Mouse (Mus musculus) CD4-positive, CD25-positive, alpha-beta regulatory T cell, adult 4 months (primary cell): ENCODE measurements around the gene Gm38431. TPM values are rescaled to one million over a fixed set of nuclear protein-coding genes. Genes with fewer than 3 reads are reported as not detected.

ENCODE experiments used
- polyA plus RNA-seq, 2 experiments: library from polyadenylated mRNA; unstranded; fragments of 100-300 nt; shearing (Covaris generic); gene quantifications; one replicate each; pipeline ENCODE4 v1.2.1; 2017

Gene Gm38431
- polyA plus RNA-seq, 2 experiments from 2014 or later = 0.20 to 2.9 TPM

Other genes with a start within 250 kb of the Gm38431 start
- 10 to 100 TPM; 13.8 to 24.3 TPM for gene A230050P20Rik, start 223.4 kb downstream of the Gm38431 start, polyA plus RNA-seq
- 1 to 10 TPM in 1 of 2 experiments, under 1 TPM in 1; 0.43 to 1.1 TPM for gene Angptl6, start 212.3 kb downstream of the Gm38431 start, polyA plus RNA-seq
- gene Ppan, start 203.8 kb downstream of the Gm38431 start, polyA plus RNA-seq = 10 to 100 TPM; 24.1 to 36.4 TPM
- 100 to 1,000 TPM; 200 to 213 TPM for gene Eif3g, start 193.4 kb downstream of the Gm38431 start, polyA plus RNA-seq
- gene Dnmt1, start 132.1 kb downstream of the Gm38431 start, polyA plus RNA-seq = 10 to 100 TPM; 43.0 to 75.2 TPM
- 1 to 10 TPM; 3.2 to 5.6 TPM for gene S1pr2, start 115.2 kb downstream of the Gm38431 start, polyA plus RNA-seq
- 100 to 1,000 TPM in 1 of 2 experiments, 10 to 100 TPM in 1; 94.9 to 122 TPM for gene Mrpl4, start 89.3 kb downstream of the Gm38431 start, polyA plus RNA-seq
- 100 to 1,000 TPM in 1 of 2 experiments, 10 to 100 TPM in 1; 66.8 to 106 TPM for gene Icam1, start 76.0 kb downstream of the Gm38431 start, polyA plus RNA-seq
- 1 to 10 TPM; 2.7 to 3.5 TPM for gene Icam4, start 62.6 kb downstream of the Gm38431 start, polyA plus RNA-seq
- gene Icam5, start 59.9 kb downstream of the Gm38431 start, polyA plus RNA-seq = under 1 TPM in 1 of 2 experiments, not detected in 1; 0.20 TPM
- 1 to 10 TPM in 1 of 2 experiments, not detected in 1; 1.4 TPM for gene Zglp1, start 24.9 kb downstream of the Gm38431 start, polyA plus RNA-seq
- under 1 TPM in 1 of 2 experiments, not detected in 1; 0.75 TPM for gene Gm49373, start 18.9 kb downstream of the Gm38431 start, polyA plus RNA-seq
- 10 to 100 TPM; 13.9 to 16.5 TPM for gene Fdx1l, start 18.4 kb downstream of the Gm38431 start, polyA plus RNA-seq
- 10 to 100 TPM; 18.5 to 21.1 TPM for gene Raver1, start within 50 bp of the Gm38431 start, polyA plus RNA-seq
- gene Tyk2, start 39.2 kb upstream of the Gm38431 start, polyA plus RNA-seq = 10 to 100 TPM; 35.2 to 77.5 TPM
- gene Cdc37, start 58.0 kb upstream of the Gm38431 start, polyA plus RNA-seq = 100 to 1,000 TPM; 100 to 115 TPM
- 1 to 10 TPM in 1 of 2 experiments, under 1 TPM in 1; 0.67 to 1.3 TPM for gene Pde4a, start 73.7 kb upstream of the Gm38431 start, polyA plus RNA-seq
- 10 to 100 TPM; 20.1 to 43.4 TPM for gene Keap1, start 147.4 kb upstream of the Gm38431 start, polyA plus RNA-seq
- under 1 TPM in 1 of 2 experiments, not detected in 1; 0.12 TPM for gene S1pr5, start 156.4 kb upstream of the Gm38431 start, polyA plus RNA-seq
- gene Atg4d, start 173.3 kb upstream of the Gm38431 start, polyA plus RNA-seq = 10 to 100 TPM; 25.3 to 29.8 TPM
- gene Kri1, start 196.0 kb upstream of the Gm38431 start, polyA plus RNA-seq = 10 to 100 TPM; 25.2 to 45.3 TPM
- 100 to 1,000 TPM; 124 to 126 TPM for gene Cdkn2d, start 199.4 kb upstream of the Gm38431 start, polyA plus RNA-seq
- gene Ap1m2, start 220.3 kb upstream of the Gm38431 start, polyA plus RNA-seq = 1 to 10 TPM; 2.4 to 2.9 TPM
- gene Slc44a2, start 228.7 kb upstream of the Gm38431 start, polyA plus RNA-seq = 100 to 1,000 TPM; 242 to 364 TPM